Mouse (Mus musculus) layer of hippocampus, adult 2 months (tissue): Measurements from ENCODE around the gene Nuak2. TPM values are rescaled to one million over a fixed set of nuclear protein-coding genes. Genes with fewer than 3 reads are reported as not detected.
A peak's percentile ranks its signal among the peaks of the same experiment; 100 is the strongest.

Experiments used
- DNase-seq, 2 experiments: peaks; one replicate each; pipeline ENCODE4 v3.0.0; 2022; ENCODE audit warnings: low spot score in 2 of 2
- H3K27ac ChIP-seq: fragments of 200-600 bp; 2 replicates; pipeline ENCODE4 v1.8.1; 2022
- H3K4me3 ChIP-seq: fragments of 200-600 bp; 2 replicates; pipeline ENCODE4 v1.8.1; 2022; ENCODE audit warnings: mild to moderate bottlenecking
- CTCF ChIP-seq: fragments of 200-600 bp; conservative IDR thresholded peaks from 2 replicates; pipeline ENCODE4 v1.8.1; 2022; ENCODE audit warnings: antibody characterized with exemption, mild to moderate bottlenecking, moderate library complexity
- total RNA-seq, 2 experiments: library from RNA; stranded (reverse); gene quantifications; 2 replicates each; pipeline ENCODE4 v1.2.3; 2021

The Nuak2 gene
- total RNA-seq, 2 experiments from 2014 or later = 0.76 to 1.7 TPM

GRCm38 (mm10) chr1:132371298-132372081 lies 55.6 kb downstream of the Nuak2 start:
- TF ChIP-seq CTCF = no peak
- H3K27ac ChIP-seq = peak overlapping the region; percentile 87
- no peak for DNase-seq
- no peak overlapping the region for H3K4me3 ChIP-seq

GRCm38 (mm10) chr1:132372354-132372753 lies 56.4 kb downstream of the Nuak2 start:
- no peak overlapping the region for H3K4me3 ChIP-seq
- TF ChIP-seq CTCF = peak; percentile 25
- DNase-seq = no peak
- H3K27ac ChIP-seq = peak overlapping the region; percentile 87

- TF ChIP-seq CTCF = no peak
- DNase-seq = no peak
- Histone ChIP-seq H3K4me3 (no peak overlapping the region), H3K27ac (peak overlapping the region; percentile 87)
Measured at GRCm38 (mm10) chr1:132372896-132373534, 57.1 kb downstream of the Nuak2 start.

GRCm38 (mm10) chr1:132374140-132374872 lies 58.4 kb downstream of the Nuak2 start:
- no peak for TF ChIP-seq CTCF
- no peak for DNase-seq
- peak overlapping the region; percentile 87 for H3K27ac ChIP-seq
- no peak overlapping the region for H3K4me3 ChIP-seq

- Histone ChIP-seq H3K4me3 (no peak overlapping the region), H3K27ac (peak overlapping the region; percentile 87)
- no peak for TF ChIP-seq CTCF
- no peak for DNase-seq
Measured at GRCm38 (mm10) chr1:132374873-132375244, 58.9 kb downstream of the Nuak2 start.

- no peak for TF ChIP-seq CTCF
- DNase-seq = no peak
- peak overlapping the region; percentile 87 for H3K27ac ChIP-seq
- no peak overlapping the region for H3K4me3 ChIP-seq
Measured at GRCm38 (mm10) chr1:132375256-132375655, 59.3 kb downstream of the Nuak2 start.

- peak overlapping the region; percentile 83 for H3K27ac ChIP-seq
- no peak for DNase-seq
Measured at GRCm38 (mm10) chr1:132376211-132377054, 60.5 kb downstream of the Nuak2 start.

GRCm38 (mm10) chr1:132377055-132377365 lies 61.1 kb downstream of the Nuak2 start:
- DNase-seq = no peak
- no peak for TF ChIP-seq CTCF
- H3K27ac ChIP-seq = peak overlapping the region; percentile 83
- no peak overlapping the region for H3K4me3 ChIP-seq

More at GRCm38 (mm10) chr1:132376211-132377054, 60.5 kb downstream of the Nuak2 start:
- TF ChIP-seq CTCF = no peak
- no peak overlapping the region for H3K4me3 ChIP-seq

GRCm38 (mm10) chr1:132377811-132378210 lies 61.9 kb downstream of the Nuak2 start:
- Histone ChIP-seq H3K4me3 (no peak overlapping the region), H3K27ac (peak overlapping the region; percentile 72; the same call in 1 of the 2 replicates)
- no peak for DNase-seq
- no peak for TF ChIP-seq CTCF

GRCm38 (mm10) chr1:132380550-132381100 lies 64.7 kb downstream of the Nuak2 start:
- peak overlapping the region; percentile 61 for H3K27ac ChIP-seq
- DNase-seq = no peak
- H3K4me3 ChIP-seq = no peak overlapping the region
- TF ChIP-seq CTCF = no peak

GRCm38 (mm10) chr1:132381929-132382328 lies 66.0 kb downstream of the Nuak2 start:
- H3K27ac ChIP-seq = peak overlapping the region; percentile 97; the same call in 1 of the 2 replicates
- H3K4me3 ChIP-seq = no peak overlapping the region
- no peak for DNase-seq
- TF ChIP-seq CTCF = no peak

Other genes starting within 250 kb of the Nuak2 start
- gene Mfsd4a, start 248.1 kb upstream of the Nuak2 start, total RNA-seq = 10 to 100 TPM; 73.9 to 77.9 TPM
- 10 to 100 TPM; 21.7 to 23.7 TPM for gene Cdk18, start 176.4 kb upstream of the Nuak2 start, total RNA-seq
- under 1 TPM; 0.64 to 0.88 TPM for gene Lemd1, start 124.7 kb upstream of the Nuak2 start, total RNA-seq
- under 1 TPM; 0.47 to 0.61 TPM for gene AC124108.1, start 124.7 kb upstream of the Nuak2 start, total RNA-seq
- not detected for gene Gm10188, start 86.4 kb upstream of the Nuak2 start, total RNA-seq
- gene Klhdc8a, start 17.5 kb upstream of the Nuak2 start, total RNA-seq = 1 to 10 TPM; 4.0 to 4.3 TPM
- gene Tmcc2, start 75.2 kb downstream of the Nuak2 start, total RNA-seq = 100 to 1,000 TPM; 242 to 256 TPM
- 10 to 100 TPM; 49.0 to 50.2 TPM for gene Dstyk, start 101.4 kb downstream of the Nuak2 start, total RNA-seq
- 10 to 100 TPM; 64.0 to 71.1 TPM for gene Rbbp5, start 161.2 kb downstream of the Nuak2 start, total RNA-seq
- gene Tmem81, start 190.1 kb downstream of the Nuak2 start, total RNA-seq = 1 to 10 TPM; 6.3 to 6.4 TPM
- 10 to 100 TPM; 71.8 to 73.9 TPM for gene Cntn2, start 227.1 kb downstream of the Nuak2 start, total RNA-seq